Mouse (Mus musculus) c-Kit-positive CD71-positive TER-119-positive erythroid progenitor cells, embryonic 14.5 days (primary cell): Measurements from ENCODE around the gene Ifnb1.

ENCODE experiments used
- DNase-seq: peaks from one replicate; pipeline ENCODE4 v3.0.0-alpha.2; 2013; ENCODE audit warnings: low spot score

Ifnb1 gene

DNA sequence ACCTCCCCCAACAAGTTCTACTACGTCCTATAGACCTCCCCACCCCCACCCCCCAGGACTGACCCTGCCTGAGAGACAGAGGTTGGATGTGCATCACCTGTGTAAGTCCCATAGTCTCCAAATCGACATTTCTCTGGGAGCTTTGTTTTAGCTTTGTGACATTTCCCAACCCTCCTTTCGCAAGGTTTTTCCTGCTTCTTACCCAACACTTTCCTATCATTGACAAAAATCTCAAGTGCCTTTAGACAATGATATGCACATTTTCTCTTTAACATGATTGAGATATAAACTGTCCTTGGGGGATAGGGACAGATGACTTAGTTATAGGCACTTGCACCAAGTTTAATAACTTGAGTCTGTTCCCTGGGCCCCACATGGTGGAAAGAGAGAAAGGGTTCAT, 21.3 kb downstream of the Ifnb1 start:
- DNase-seq: no peak

DNA sequence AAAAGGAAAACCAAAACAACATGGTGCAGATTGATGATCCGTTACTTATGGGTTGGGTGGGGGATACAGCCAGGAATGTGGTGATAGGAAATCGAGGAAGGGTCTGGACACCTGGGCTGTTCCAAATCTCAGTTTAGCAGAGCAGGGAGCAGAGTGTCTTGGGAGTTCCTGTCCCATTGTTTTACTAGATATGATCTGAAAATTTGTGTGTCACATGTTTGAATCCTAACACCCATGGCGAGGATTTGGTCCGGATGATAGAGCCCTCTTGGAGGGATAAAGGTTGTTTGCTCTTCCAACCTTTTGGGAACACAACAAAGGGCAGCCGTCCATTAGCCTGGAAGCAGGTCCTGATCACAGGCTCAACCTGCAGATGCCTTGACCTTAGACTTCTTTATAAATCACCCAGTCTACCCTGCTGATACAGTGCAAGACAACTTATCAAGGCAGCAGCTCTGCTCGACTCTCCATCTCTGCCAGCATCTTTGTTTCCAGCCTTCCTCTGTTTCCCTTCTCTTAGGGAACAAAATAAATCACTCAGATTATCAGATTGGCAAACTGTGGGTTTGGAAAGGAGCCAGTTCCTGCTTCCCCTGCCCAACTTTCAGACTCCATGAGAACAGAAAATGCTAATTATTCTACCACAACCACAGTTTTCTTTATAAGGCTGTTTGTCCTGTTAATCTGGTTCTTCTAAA, 26.1 kb downstream of the Ifnb1 start:
- DNase-seq: no peak

DNA sequence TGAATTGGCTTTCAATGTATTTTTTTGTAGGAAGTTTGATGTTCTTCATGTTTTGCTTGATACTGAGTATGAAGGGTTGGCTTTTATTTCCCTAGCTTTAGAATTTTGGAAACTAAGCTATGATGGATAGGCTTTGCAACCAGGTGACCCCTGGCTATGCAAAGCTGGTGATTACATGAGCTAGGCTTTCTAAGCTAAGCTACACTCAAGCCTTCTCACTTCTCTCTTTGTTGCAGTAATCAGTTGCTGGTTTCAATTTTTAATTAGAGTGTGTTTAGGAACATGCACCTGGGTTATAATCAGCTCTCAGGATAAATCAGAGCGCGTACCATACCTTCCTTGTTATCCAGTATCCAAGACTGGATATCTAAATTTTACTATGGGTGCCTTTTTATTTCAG, 33.0 kb downstream of the Ifnb1 start:
- no peak for DNase-seq

GRCm38 (mm10) chr4:88488107-88488506, 34.5 kb downstream of the Ifnb1 start:
- DNase-seq: no peak

GRCm38 (mm10) chr4:88480130-88480529, 42.4 kb downstream of the Ifnb1 start:
- DNase-seq: no peak

DNA sequence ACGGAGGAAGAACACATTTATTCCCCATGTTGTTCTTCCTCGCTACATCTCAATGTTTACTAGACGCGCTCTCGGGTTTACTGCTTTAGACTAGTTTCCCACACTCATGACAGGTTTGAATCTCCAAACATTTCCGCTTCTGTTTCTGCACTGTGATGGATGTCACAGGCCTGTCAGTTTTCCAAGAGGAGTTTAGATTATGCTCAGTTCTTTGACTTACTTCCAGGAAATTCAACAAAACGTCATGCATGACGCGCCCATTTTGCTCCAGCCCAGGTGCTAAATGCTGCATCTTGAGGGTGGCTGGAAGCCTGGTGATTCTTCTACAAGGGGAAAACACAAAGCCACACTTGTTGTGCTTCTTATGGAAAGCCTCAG, 43.8 kb downstream of the Ifnb1 start:
- DNase-seq: no peak

GRCm38 (mm10) chr4:88478177-88478808, 44.3 kb downstream of the Ifnb1 start:
- DNase-seq: no peak

- no peak for DNase-seq
Observed at GRCm38 (mm10) chr4:88476511-88477210, 45.9 kb downstream of the Ifnb1 start.

DNA sequence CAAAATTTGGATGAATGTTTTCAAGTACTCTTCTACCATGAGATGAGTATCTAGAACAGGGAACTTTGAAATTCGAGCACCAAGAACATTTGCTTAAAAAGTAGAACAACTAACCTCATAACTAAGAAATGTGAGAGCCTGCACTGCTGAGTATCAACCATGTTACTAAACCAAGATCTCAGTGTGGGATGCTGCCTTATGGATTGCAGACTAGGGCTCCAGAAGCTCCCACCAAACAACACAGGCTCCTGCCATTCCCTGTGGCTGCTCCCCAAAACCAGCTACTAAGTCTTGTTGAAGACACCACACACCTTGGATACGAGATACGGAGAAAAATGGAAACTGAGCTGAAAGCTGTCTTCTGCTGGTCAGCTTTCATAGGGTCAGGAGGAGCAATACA, 46.5 kb downstream of the Ifnb1 start:
- DNase-seq: no peak
